ENCODE assay signal across 15 mouse cellular contexts in the genomic region with DNA sequence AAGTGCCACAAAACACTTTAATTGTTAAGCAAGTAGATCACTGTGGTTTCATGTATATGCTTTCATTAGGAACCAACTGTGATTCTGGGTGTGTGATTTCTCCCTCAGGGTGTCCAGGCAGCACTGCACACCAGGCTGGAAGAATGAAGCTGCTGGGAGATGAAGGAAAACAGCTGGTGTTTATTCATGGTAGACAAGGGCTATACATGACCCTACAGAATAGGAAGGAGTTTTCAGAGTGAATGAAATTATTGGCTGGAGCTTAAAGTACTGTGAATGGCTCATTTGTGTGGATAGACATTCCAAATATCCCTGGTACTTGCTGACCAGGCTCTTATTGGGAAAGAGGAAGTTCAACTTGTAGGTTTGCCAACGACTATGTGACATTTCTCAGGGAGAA.
"Had no signal": no experiment of that assay in that cellular context is flagged by ENCODE, and none has a peak within 500 bp of the region (broad histone marks: within the 10 kb centered on the region; RNA-seq: fewer than 3 reads in every experiment).

No protein-coding gene starts in this region.

- DNase-seq: kidney, adult 2 months; kidney, postnatal 14 days; layer of hippocampus, adult 9-11 months; liver, embryonic 13.5 days; lung, postnatal 10 days; thymus, postnatal 25 days had no signal

- H3K4me3 ChIP-seq: layer of hippocampus, adult 2 months; left cerebral cortex, adult 2 months; liver, embryonic 13.5 days; megakaryocyte, embryonic 14.5 days; midbrain, embryonic 10.5 days; midbrain, embryonic 13.5 days; myocyte had no signal

- H3K4me1 ChIP-seq: liver, embryonic 13.5 days; megakaryocyte, embryonic 14.5 days; midbrain, embryonic 10.5 days; midbrain, embryonic 13.5 days had no signal

- H3K4me2 ChIP-seq: liver, embryonic 13.5 days; midbrain, embryonic 13.5 days had no signal

- H3K27me3 ChIP-seq: liver, embryonic 13.5 days; megakaryocyte, embryonic 14.5 days; midbrain, embryonic 13.5 days had no signal

- H3K36me3 ChIP-seq: liver, embryonic 13.5 days; midbrain, embryonic 10.5 days; midbrain, embryonic 13.5 days had no signal

- ATAC-seq: hindbrain, embryonic 16.5 days; intestine, postnatal 0 days; midbrain, embryonic 13.5 days; midbrain, embryonic 16.5 days had no signal

- H3K9me3 ChIP-seq: liver, embryonic 13.5 days; midbrain, embryonic 10.5 days; midbrain, embryonic 13.5 days had no signal

- H3K27ac ChIP-seq: layer of hippocampus, adult 2 months; left cerebral cortex, adult 2 months; liver, embryonic 13.5 days; midbrain, embryonic 10.5 days; midbrain, embryonic 13.5 days had no signal

- H3K9ac ChIP-seq: liver, embryonic 13.5 days; midbrain, embryonic 13.5 days had no signal
